Mouse (Mus musculus) testis, postnatal 10 days (tissue): ENCODE data around the gene Zscan4d.
"Not testable (repeated sequence)": the region's sequence is repeated elsewhere in the genome, so short reads cannot be mapped to it uniquely, and the experiment has no call there.

Source experiments
- DNase-seq: peaks from one replicate; pipeline ENCODE4 v3.0.0; 2021; ENCODE audit warnings: low spot score

Zscan4d gene

DNA sequence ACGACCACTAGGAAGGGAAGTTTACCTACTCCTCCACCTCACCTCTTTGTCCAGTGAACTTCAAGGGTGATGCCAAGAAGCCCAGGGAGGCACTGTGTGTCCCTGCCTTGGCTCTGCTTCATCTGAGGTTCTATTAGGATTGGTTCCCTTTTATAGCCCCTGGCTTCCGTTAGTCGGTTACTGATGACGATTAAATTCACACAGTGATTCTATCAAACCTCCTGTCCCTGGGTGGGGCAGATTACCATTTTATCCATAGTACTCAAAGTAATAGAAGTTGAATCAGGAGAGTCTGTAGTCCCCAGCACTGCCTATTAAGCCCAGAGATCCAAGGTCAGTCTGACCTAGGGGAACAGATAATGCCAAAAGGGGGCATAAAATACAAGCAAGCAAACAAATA is at the start of gene Zscan4d:
Gene Zscan4d, minus strand, starts transcription at position 101 of the 400 bp plus-strand sequence.
- DNase-seq = not testable (repeated sequence)

DNA sequence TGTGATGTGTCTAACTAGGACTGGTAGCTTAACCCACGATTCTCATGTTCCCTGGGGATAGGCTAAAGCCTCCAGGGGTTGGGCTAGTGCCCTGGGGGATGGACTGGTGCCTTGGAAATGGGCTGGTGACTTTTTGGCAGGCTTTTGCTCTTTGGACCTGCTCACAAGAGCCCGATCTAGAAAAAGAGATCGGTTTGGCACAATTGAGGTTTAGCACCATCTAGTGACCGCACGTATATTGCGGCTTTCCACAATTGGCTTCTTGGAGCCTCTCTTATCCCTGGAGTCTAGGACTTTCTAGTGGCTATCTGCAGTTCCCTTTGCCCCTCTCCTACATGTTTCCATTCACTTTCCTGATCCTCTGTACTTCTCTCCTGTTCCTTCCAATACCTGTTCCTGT is 7.9 kb downstream of the Zscan4d start:
- not testable (repeated sequence) for DNase-seq
